9 mouse cellular contexts compared by ENCODE assay signal in the genomic region with DNA sequence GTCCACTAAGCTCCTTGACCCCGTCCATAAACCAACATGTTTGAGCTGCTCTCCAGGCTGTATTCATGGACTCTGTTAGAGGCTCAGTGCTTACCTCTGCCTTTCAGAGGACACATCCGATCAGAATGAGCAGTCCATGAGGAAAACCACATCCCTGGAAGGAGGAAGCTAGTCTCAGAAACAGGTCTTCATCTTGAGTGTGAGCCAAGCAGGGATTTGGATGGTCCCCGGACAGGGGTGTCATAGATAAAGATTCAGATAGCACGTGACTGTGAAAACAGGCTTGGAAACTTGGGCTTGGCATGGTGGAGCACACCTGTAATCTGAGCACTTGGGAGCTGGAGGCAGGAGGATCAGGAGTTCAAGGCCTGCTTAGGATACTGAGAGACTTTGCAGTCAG. TPM values are rescaled to one million over a fixed set of nuclear protein-coding genes. Genes with fewer than 3 reads are reported as not detected.
DNase-seq lines count a peak whose midpoint lies in the region; ATAC-seq and TF ChIP-seq lines count a peak whose summit lies in the region.
"Had no signal": no experiment of that assay in that cellular context is flagged by ENCODE, and none has a peak within 500 bp of the region (broad histone marks: within the 10 kb centered on the region; RNA-seq: fewer than 3 reads in every experiment).

No protein-coding gene starts in this region.

- H3K9ac ChIP-seq in forebrain, embryonic 16.5 days (replicated peaks; ENCODE audit: low read depth, low read length): peak overlapping the region; percentile 50
- H3K9ac ChIP-seq in liver, embryonic 15.5 days: peak overlapping the region; percentile 90

- peaks cover 69% of the 10 kb centered on the region for H3K79me2 ChIP-seq in C2C12 (ENCODE audit: control insufficient read depth, insufficient read depth)

- peak; percentile 35 for DNase-seq in CD4-positive, CD25-positive, alpha-beta regulatory T cell, adult 2 months (ENCODE audit: low read depth, low spot score)
- DNase-seq in frontal cortex, postnatal 36 days (ENCODE audit: low spot score in 2 of 2): no peak
- no peak for DNase-seq in lung, postnatal 4 days
- no peak for DNase-seq in urinary bladder, postnatal 36 days (ENCODE audit: low spot score in 2 of 2)
- DNase-seq: thymus, postnatal 14 days had no signal

- peaks cover 8% of the 10 kb centered on the region for H3K36me3 ChIP-seq in C2C12 (ENCODE audit: control insufficient read depth, insufficient read depth)
- H3K36me3 ChIP-seq in forebrain, embryonic 16.5 days (ENCODE audit: control insufficient read depth, insufficient read depth): no peaks in the 10 kb centered on the region
- peaks cover 25% of the 10 kb centered on the region for H3K36me3 ChIP-seq in liver, embryonic 15.5 days (replicated peaks)

- no peaks in the 10 kb centered on the region for H3K27me3 ChIP-seq in C2C12 (ENCODE audit: control insufficient read depth, insufficient read depth, insufficient read length)
- H3K27me3 ChIP-seq in forebrain, embryonic 16.5 days (replicated peaks; ENCODE audit: control insufficient read depth, insufficient read depth, low read length): no peaks in the 10 kb centered on the region
- H3K27me3 ChIP-seq in liver, embryonic 15.5 days: no peaks in the 10 kb centered on the region

- peak overlapping the region; percentile 48 for H3ac ChIP-seq in C2C12 (ENCODE audit: control insufficient read depth, insufficient read length, low read depth)

- no peak for ATAC-seq in CD4-positive, CD25-positive, alpha-beta regulatory T cell, adult 4 months
- ATAC-seq in forebrain, embryonic 16.5 days: no peak
- ATAC-seq in liver, embryonic 15.5 days (ENCODE audit: insufficient read depth): no peak

- WGBS in forebrain, embryonic 16.5 days: 28% methylated on average over 4 of the region's 4 CpGs
- WGBS in liver, embryonic 15.5 days (ENCODE audit: insufficient replicate concordance): 18% methylated on average over 4 of the region's 4 CpGs

- H3K4me2 ChIP-seq in forebrain, embryonic 16.5 days (ENCODE audit: low read length): peak overlapping the region; percentile 52
- peak overlapping the region; percentile 93 for H3K4me2 ChIP-seq in liver, embryonic 15.5 days

- no peaks in the 10 kb centered on the region for H3K9me3 ChIP-seq in forebrain, embryonic 16.5 days (ENCODE audit: control insufficient read depth, low read length)
- no peaks in the 10 kb centered on the region for H3K9me3 ChIP-seq in liver, embryonic 15.5 days (replicated peaks)

- H3K4me3 ChIP-seq in C2C12 (ENCODE audit: insufficient read depth, poor library complexity, severe bottlenecking): peak overlapping the region; percentile 52
- H3K4me3 ChIP-seq in forebrain, embryonic 16.5 days (replicated peaks; ENCODE audit: low read length): peak overlapping the region; percentile 38
- H3K4me3 ChIP-seq in liver, embryonic 15.5 days (replicated peaks): peak overlapping the region; percentile 73

- no peak for TF ChIP-seq CTCF in C2C12 (IDR thresholded peaks at IDR 0.05; ENCODE audit: control insufficient read depth, insufficient read depth, insufficient read length)

- H3K27ac ChIP-seq in forebrain, embryonic 16.5 days (ENCODE audit: low read length): peak overlapping the region; percentile 39; the same call in 1 of the 2 replicates
- H3K27ac ChIP-seq in liver, embryonic 15.5 days (replicated peaks): peak overlapping the region; percentile 100

- peaks cover 32% of the 10 kb centered on the region for H3K4me1 ChIP-seq in forebrain, embryonic 16.5 days (replicated peaks; ENCODE audit: control insufficient read depth, insufficient read depth, low read length)
- H3K4me1 ChIP-seq in liver, embryonic 15.5 days (replicated peaks): peaks cover 56% of the 10 kb centered on the region

- peaks cover 50% of the 10 kb centered on the region for H3K79me3 ChIP-seq in C2C12 (ENCODE audit: low read depth)

TF ChIP-seq in C2C12, 6 proteins besides CTCF, POLR2A, EP300 and RAD21:
- TF ChIP-seq USF1 (IDR thresholded peaks at IDR 0.05; ENCODE audit: low read depth) (peak; percentile 30), MYOG (IDR thresholded peaks at IDR 0.05; ENCODE audit: control insufficient read depth, extremely low read depth, insufficient read length) (no peak)

RNA-seq across cellular contexts. Expression of gene Cdkn1b, which starts 9.7 kb away (rescaled TPM):
- polyA plus RNA-seq in CD4-positive, CD25-positive, alpha-beta regulatory T cell, adult 4 months (2017; shearing (Covaris generic)): 100 to 1,000 TPM in 1 of 2 experiments, 10 to 100 TPM in 1; 69.7 to 113 TPM
- 15.8 TPM for polyA plus RNA-seq in C2C12 (2012; fragmentation: generic; extraction: Trizol)
- 39.4 and 50.8 TPM in 2 replicates for polyA plus RNA-seq in forebrain, embryonic 16.5 days (2015; fragmentation: Nextera tagmentation; extraction: Ambion mirVana)
- polyA plus RNA-seq in liver, embryonic 15.5 days (2015; fragmentation: Nextera tagmentation; extraction: Ambion mirVana): 13.3 and 14.1 TPM in 2 replicates

RNA-seq across cellular contexts. Expression of gene Gpr19, which starts 31.5 kb away (rescaled TPM):
- polyA plus RNA-seq in CD4-positive, CD25-positive, alpha-beta regulatory T cell, adult 4 months (2017; shearing (Covaris generic)): 10 to 100 TPM in 1 of 2 experiments, 1 to 10 TPM in 1; 7.7 to 12.1 TPM
- polyA plus RNA-seq in C2C12 (2012; fragmentation: generic; extraction: Trizol): 2.1 TPM
- polyA plus RNA-seq in forebrain, embryonic 16.5 days (2015; fragmentation: Nextera tagmentation; extraction: Ambion mirVana): 44.4 and 48.9 TPM in 2 replicates
- polyA plus RNA-seq in liver, embryonic 15.5 days (2015; fragmentation: Nextera tagmentation; extraction: Ambion mirVana): 5.6 and 5.7 TPM in 2 replicates

RNA-seq across cellular contexts. Expression of gene Apold1, which starts 51.6 kb away (rescaled TPM):
- under 1 TPM; 0.16 to 0.32 TPM for polyA plus RNA-seq in CD4-positive, CD25-positive, alpha-beta regulatory T cell, adult 4 months (2017; shearing (Covaris generic))
- polyA plus RNA-seq in C2C12 (2012; fragmentation: generic; extraction: Trizol): 0.05 TPM
- polyA plus RNA-seq in forebrain, embryonic 16.5 days (2015; fragmentation: Nextera tagmentation; extraction: Ambion mirVana): 4.2 and 4.8 TPM in 2 replicates
- polyA plus RNA-seq in liver, embryonic 15.5 days (2015; fragmentation: Nextera tagmentation; extraction: Ambion mirVana): 2.8 TPM in 2 replicates
